Mouse (Mus musculus) kidney, postnatal 0 days (tissue): Measurements from ENCODE around the gene Gm13279. TPM values are rescaled to one million over a fixed set of nuclear protein-coding genes. Genes with fewer than 3 reads are reported as not detected.
"Not testable (repeated sequence)": the region's sequence is repeated elsewhere in the genome, so short reads cannot be mapped to it uniquely, and the experiment has no call there.

Experiments
- ATAC-seq: fragments of 200-750 bp; cut with Nextera tagmentation; replicated peaks from 2 replicates; pipeline ENCODE4 v1.8.0; 2017; ENCODE audit warnings: low read depth, moderate number of reproducible peaks, moderate TSS enrichment, moderate library complexity; ENCODE audit not compliant: low FRiP score
- DNase-seq: peaks from one replicate; pipeline ENCODE4 v3.0.0-alpha.2; 2016; ENCODE audit warnings: low spot score
- H3K27ac ChIP-seq: fragments of 300-500 bp; sonication (generic); 2 replicates; pipeline ENCODE4 v1.5.1; 2014; ENCODE audit warnings: mild to moderate bottlenecking
- H3K27me3 ChIP-seq: fragments of 300-500 bp; sonication (generic); 2 replicates; pipeline ENCODE4 v1.6.1; 2014; ENCODE audit warnings: low read length, mixed read lengths; ENCODE audit not compliant: insufficient read depth
- H3K36me3 ChIP-seq: fragments of 300-500 bp; sonication (generic); 2 replicates; pipeline ENCODE4 v1.6.1; 2014; ENCODE audit warnings: low read length, mixed read lengths; ENCODE audit not compliant: insufficient read depth
- H3K4me1 ChIP-seq: fragments of 300-500 bp; sonication (generic); replicated peaks from 2 replicates; pipeline ENCODE4 v1.6.1; 2014; ENCODE audit warnings: antibody characterized with exemption, low read length, mixed read lengths; ENCODE audit not compliant: insufficient read depth
- H3K4me2 ChIP-seq: fragments of 300-500 bp; sonication (generic); 2 replicates; pipeline ENCODE4 v1.6.1; 2014; ENCODE audit warnings: mild to moderate bottlenecking, low read length, moderate library complexity, mixed read lengths
- H3K4me3 ChIP-seq: fragments of 300-500 bp; sonication (generic); replicated peaks from 2 replicates; pipeline ENCODE4 v1.5.1; 2014; ENCODE audit warnings: low read depth, low read length
- H3K9ac ChIP-seq: fragments of 300-500 bp; sonication (generic); 2 replicates; pipeline ENCODE4 v1.6.1; 2014; ENCODE audit warnings: low read depth, low read length
- H3K9me3 ChIP-seq: fragments of 300-500 bp; sonication (generic); replicated peaks from 2 replicates; pipeline ENCODE4 v1.6.1; 2016; ENCODE audit warnings: low read length, inconsistent platforms, mixed read lengths
- CTCF ChIP-seq: IDR thresholded peaks from 2 replicates; pipeline ENCODE4 v1.5.1; 2016; ENCODE audit warnings: antibody characterized with exemption, low read depth, mild to moderate bottlenecking, moderate library complexity
- WGBS: fragments of 180-500 bp; shearing (Covaris S2); extraction: QIAGEN DNeasy Blood & Tissue Kit; methylation state at CpG from one replicate; pipeline ENCODE4 v1.1.7; 2014; 5-methylcytosine and 5-hydroxymethylcytosine counted together
- polyA plus RNA-seq: library from polyadenylated mRNA; unstranded; fragments of >200 nt; fragmentation: Nextera tagmentation; extraction: Ambion mirVana; gene quantifications from 2 replicates; pipeline ENCODE4 v1.2.1, GENCODE M21; 2015

Gene Gm13279
- polyA plus RNA-seq, 1 experiment from 2014 or later: not detected

DNA sequence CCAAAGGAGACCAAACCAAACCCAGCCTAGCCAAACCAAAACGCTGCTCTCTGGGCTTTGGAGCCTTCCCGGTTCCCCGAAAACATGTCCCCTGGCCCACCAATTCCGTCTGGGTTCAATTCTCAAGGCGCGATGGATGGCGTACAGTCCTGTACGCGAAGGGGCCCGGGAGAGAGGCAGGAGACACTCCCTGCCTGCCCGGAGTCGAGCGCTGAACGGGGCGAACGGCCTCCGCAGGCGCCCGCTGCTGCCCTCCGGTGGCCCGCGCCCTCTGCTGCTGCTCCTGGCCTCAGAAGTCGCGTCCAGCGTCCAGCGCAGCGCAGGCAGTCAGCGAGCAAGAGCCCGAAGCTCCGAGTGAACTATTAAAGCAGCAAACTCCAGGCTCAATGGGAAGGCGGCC lies 14.9 kb upstream of the Gm13279 start:
- DNase-seq, H3K9ac ChIP-seq, H3K27me3 ChIP-seq, H3K36me3 ChIP-seq, H3K4me3 ChIP-seq, H3K4me1 ChIP-seq, H3K9me3 ChIP-seq, ATAC-seq: not testable (repeated sequence)
- Histone ChIP-seq H3K4me2 (peak overlapping the region; percentile 35; the same call in 1 of the 2 replicates), H3K27ac (peak overlapping the region; percentile 50; the same call in 1 of the 2 replicates)
- WGBS: 0% methylated on average over 3 of the region's 31 CpGs

DNA sequence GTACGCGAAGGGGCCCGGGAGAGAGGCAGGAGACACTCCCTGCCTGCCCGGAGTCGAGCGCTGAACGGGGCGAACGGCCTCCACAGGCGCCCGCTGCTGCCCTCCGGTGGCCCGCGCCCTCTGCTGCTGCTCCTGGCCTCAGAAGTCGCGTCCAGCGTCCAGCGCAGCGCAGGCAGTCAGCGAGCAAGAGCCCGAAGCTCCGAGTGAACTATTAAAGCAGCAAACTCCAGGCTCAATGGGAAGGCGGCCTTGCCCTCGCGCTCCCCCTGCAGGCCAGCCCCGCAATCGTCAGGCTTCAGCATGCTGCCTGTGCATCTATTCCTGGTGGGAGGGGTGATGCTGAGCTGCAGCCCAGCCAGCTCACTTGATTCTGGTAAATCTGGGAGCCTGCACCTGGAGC lies 11.8 kb upstream of the Gm13279 start, which contains the start of gene Gm13276:
Gene Gm13276 (plus strand): TSS at position 301 of the 400 bp plus-strand sequence.
- ATAC-seq, H3K36me3 ChIP-seq, H3K4me2 ChIP-seq, H3K9ac ChIP-seq, H3K27me3 ChIP-seq, H3K9me3 ChIP-seq, H3K4me1 ChIP-seq, DNase-seq, H3K27ac ChIP-seq, H3K4me3 ChIP-seq: not testable (repeated sequence)
- no CpG with 5 or more reads among the region's 27 CpGs for WGBS

DNA sequence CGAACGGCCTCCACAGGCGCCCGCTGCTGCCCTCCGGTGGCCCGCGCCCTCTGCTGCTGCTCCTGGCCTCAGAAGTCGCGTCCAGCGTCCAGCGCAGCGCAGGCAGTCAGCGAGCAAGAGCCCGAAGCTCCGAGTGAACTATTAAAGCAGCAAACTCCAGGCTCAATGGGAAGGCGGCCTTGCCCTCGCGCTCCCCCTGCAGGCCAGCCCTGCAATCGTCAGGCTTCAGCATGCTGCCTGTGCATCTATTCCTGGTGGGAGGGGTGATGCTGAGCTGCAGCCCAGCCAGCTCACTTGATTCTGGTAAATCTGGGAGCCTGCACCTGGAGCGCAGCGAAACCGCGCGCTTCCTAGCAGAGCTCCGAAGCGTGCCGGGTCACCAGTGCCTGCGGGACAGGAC lies 8.8 kb upstream of the Gm13279 start, which contains the start of gene Gm13277:
Gene Gm13277 (plus strand): TSS at position 231 of the 400 bp plus-strand sequence.
- not testable (repeated sequence) for H3K4me3 ChIP-seq, DNase-seq, H3K27ac ChIP-seq, H3K9me3 ChIP-seq, H3K4me2 ChIP-seq, H3K27me3 ChIP-seq, H3K4me1 ChIP-seq, H3K36me3 ChIP-seq, H3K9ac ChIP-seq, ATAC-seq
- TF ChIP-seq CTCF: peak; percentile 58
- WGBS: 0% methylated on average over 2 of the region's 28 CpGs

DNA sequence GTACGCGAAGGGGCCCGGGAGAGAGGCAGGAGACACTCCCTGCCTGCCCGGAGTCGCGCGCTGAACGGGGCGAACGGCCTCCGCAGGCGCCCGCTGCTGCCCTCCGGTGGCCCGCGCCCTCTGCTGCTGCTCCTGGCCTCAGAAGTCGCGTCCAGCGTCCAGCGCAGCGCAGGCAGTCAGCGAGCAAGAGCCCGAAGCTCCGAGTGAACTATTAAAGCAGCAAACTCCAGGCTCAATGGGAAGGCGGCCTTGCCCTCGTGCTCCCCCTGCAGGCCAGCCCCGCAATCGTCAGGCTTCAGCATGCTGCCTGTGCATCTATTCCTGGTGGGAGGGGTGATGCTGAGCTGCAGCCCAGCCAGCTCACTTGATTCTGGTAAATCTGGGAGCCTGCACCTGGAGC lies 5.9 kb upstream of the Gm13279 start, which contains the start of gene Gm13278:
Gene Gm13278 (plus strand): TSS at position 301 of the 400 bp plus-strand sequence.
- H3K4me3 ChIP-seq, H3K27ac ChIP-seq, H3K36me3 ChIP-seq, H3K9me3 ChIP-seq, H3K9ac ChIP-seq, H3K4me2 ChIP-seq, H3K4me1 ChIP-seq, ATAC-seq, H3K27me3 ChIP-seq, DNase-seq: not testable (repeated sequence)
- WGBS: no CpG with 5 or more reads among the region's 28 CpGs

DNA sequence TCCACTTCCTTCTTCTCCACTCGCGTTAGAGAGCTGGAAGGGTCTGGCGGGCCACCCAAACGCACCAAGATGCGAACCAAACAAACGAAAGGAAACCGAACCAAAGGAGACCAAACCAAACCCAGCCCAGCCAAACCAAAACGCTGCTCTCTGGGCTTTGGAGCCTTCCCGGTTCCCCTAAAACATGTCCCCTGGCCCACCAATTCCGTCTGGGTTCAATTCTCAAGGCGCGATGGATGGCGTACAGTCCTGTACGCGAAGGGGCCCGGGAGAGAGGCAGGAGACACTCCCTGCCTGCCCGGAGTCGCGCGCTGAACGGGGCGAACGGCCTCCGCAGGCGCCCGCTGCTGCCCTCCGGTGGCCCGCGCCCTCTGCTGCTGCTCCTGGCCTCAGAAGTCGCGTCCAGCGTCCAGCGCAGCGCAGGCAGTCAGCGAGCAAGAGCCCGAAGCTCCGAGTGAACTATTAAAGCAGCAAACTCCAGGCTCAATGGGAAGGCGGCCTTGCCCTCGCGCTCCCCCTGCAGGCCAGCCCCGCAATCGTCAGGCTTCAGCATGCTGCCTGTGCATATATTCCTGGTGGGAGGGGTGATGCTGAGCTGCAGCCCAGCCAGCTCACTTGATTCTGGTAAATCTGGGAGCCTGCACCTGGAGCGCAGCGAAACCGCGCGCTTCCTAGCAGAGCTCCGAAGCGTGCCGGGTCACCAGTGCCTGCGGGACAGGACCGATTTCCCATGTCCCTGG lies 3.1 kb upstream of the Gm13279 start, which contains the start of gene Gm13275:
Gene Gm13275 (plus strand): TSS at position 552 of the 740 bp plus-strand sequence.
- H3K36me3 ChIP-seq, ATAC-seq, H3K4me3 ChIP-seq, H3K9ac ChIP-seq, H3K27ac ChIP-seq, H3K9me3 ChIP-seq, H3K4me1 ChIP-seq, H3K27me3 ChIP-seq, DNase-seq, H3K4me2 ChIP-seq: not testable (repeated sequence)
- WGBS: 0% methylated on average over 10 of the region's 52 CpGs
- TF ChIP-seq CTCF: peak; percentile 40; the same call in 1 of the 2 replicates

DNA sequence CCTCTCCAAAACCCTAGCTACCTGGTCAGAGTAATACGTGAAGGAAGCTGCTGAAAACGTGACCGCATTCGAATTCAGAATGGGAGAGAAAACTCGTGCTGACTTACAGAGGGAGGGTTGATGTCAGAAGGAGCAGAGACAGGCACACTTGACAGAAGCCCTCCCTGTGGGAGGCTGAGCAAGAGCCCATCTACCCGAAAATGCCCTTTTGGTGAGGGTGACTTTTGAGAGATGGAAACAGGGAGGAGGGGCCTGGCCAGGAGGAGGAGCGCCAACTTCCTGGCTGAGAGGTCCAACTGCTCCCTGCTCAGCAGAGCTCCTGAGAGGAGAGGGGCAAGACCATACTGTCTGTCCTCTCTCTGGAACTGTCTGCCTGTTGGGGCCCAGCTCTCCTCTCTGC lies 2.2 kb downstream of the Gm13279 start, which contains the start of gene Gm13285:
Gene Gm13285 (plus strand): TSS at position 301 of the 400 bp plus-strand sequence.
- H3K4me3 ChIP-seq, ATAC-seq, DNase-seq, H3K4me1 ChIP-seq, H3K4me2 ChIP-seq, H3K27me3 ChIP-seq, H3K36me3 ChIP-seq, H3K9ac ChIP-seq, H3K27ac ChIP-seq, H3K9me3 ChIP-seq: not testable (repeated sequence)
- 8% methylated on average over 5 of the region's 7 CpGs for WGBS

DNA sequence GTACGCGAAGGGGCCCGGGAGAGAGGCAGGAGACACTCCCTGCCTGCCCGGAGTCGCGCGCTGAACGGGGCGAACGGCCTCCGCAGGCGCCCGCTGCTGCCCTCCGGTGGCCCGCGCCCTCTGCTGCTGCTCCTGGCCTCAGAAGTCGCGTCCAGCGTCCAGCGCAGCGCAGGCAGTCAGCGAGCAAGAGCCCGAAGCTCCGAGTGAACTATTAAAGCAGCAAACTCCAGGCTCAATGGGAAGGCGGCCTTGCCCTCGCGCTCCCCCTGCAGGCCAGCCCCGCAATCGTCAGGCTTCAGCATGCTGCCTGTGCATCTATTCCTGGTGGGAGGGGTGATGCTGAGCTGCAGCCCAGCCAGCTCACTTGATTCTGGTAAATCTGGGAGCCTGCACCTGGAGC lies 5.8 kb downstream of the Gm13279 start, which contains the start of gene Gm13287:
Gene Gm13287 (plus strand): TSS at position 301 of the 400 bp plus-strand sequence.
- not testable (repeated sequence) for H3K9me3 ChIP-seq, H3K27ac ChIP-seq, H3K4me1 ChIP-seq, H3K9ac ChIP-seq, H3K36me3 ChIP-seq, H3K4me2 ChIP-seq, H3K27me3 ChIP-seq, DNase-seq, ATAC-seq, H3K4me3 ChIP-seq
- WGBS: no CpG with 5 or more reads among the region's 29 CpGs

DNA sequence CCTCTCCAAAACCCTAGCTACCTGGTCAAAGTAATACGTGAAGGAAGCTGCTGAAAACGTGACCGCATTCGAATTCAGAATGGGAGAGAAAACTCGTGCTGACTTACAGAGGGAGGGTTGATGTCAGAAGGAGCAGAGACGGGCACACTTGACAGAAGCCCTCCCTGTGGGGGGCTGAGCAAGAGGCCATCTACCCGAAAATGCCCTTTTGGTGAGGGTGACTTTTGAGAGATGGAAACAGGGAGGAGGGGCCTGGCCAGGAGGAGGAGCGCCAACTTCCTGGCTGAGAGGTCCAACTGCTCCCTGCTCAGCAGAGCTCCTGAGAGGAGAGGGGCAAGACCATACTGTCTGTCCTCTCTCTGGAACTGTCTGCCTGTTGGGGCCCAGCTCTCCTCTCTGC lies 8.0 kb downstream of the Gm13279 start, which contains the start of gene Gm13288:
Gene Gm13288 (plus strand): TSS at position 301 of the 400 bp plus-strand sequence.
- not testable (repeated sequence) for H3K4me1 ChIP-seq, DNase-seq, H3K4me2 ChIP-seq, H3K27me3 ChIP-seq, H3K27ac ChIP-seq, H3K9ac ChIP-seq, H3K9me3 ChIP-seq, ATAC-seq, H3K4me3 ChIP-seq, H3K36me3 ChIP-seq
- no CpG with 5 or more reads among the region's 8 CpGs for WGBS
